Comparison of ENCODE assay signal across 22 mouse cellular contexts in the genomic region with DNA sequence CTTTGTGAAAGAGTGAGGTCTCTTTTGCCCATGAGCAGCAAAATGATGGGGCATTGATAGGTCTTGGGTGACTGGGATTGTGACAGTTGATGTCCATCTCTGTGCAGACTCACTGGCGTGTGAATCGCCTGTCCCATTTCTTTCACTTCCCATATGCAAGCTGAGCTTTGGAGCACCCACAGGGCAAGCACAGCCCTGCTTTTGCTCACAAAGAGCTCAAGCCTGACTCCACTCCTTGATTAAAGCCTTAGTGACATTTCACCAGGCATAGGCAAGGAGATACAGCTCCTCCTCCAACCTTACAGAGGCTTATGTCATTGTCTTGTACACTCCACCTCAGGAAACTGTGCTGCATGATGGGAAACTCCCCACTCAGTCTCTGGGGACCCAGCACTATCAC.
"Had no signal": no experiment of that assay in that cellular context is flagged by ENCODE, and none has a peak within 500 bp of the region (broad histone marks: within the 10 kb centered on the region; RNA-seq: fewer than 3 reads in every experiment).

No protein-coding gene starts in this region.

- H3K4me3 ChIP-seq: liver, embryonic 13.5 days; liver, embryonic 15.5 days; lung, embryonic 15.5 days; megakaryocyte, embryonic 14.5 days; midbrain, embryonic 13.5 days; myocyte; neural tube, embryonic 13.5 days; neural tube, embryonic 15.5 days; stomach, embryonic 15.5 days had no signal

- H3K4me2 ChIP-seq: liver, embryonic 13.5 days; liver, embryonic 15.5 days; lung, embryonic 15.5 days; midbrain, embryonic 11.5 days; midbrain, embryonic 13.5 days; neural tube, embryonic 13.5 days; neural tube, embryonic 15.5 days; stomach, embryonic 15.5 days had no signal

- H3K9ac ChIP-seq: liver, embryonic 13.5 days; liver, embryonic 15.5 days; liver, postnatal 0 days; lung, embryonic 15.5 days; midbrain, embryonic 13.5 days; neural tube, embryonic 13.5 days; neural tube, embryonic 15.5 days; stomach, embryonic 15.5 days had no signal

- DNase-seq: liver, embryonic 13.5 days; liver, postnatal 0 days; lung, adult 2 months; lung, postnatal 14 days; lung, postnatal 36 days; right cerebral cortex, postnatal 14 days; thymus, adult 2 months; thymus, postnatal 25 days; thymus, postnatal 4 days had no signal

- H3K9me3 ChIP-seq: liver, embryonic 13.5 days; liver, embryonic 15.5 days; lung, embryonic 15.5 days; megakaryocyte, embryonic 14.5 days; neural tube, embryonic 13.5 days; neural tube, embryonic 15.5 days; stomach, embryonic 15.5 days had no signal

- H3K27ac ChIP-seq: liver, embryonic 13.5 days; liver, embryonic 15.5 days; lung, embryonic 15.5 days; macrophage; midbrain, embryonic 13.5 days; neural tube, embryonic 13.5 days; neural tube, embryonic 15.5 days; stomach, embryonic 15.5 days; stomach, postnatal 0 days had no signal

- H3K27me3 ChIP-seq: liver, embryonic 13.5 days; liver, embryonic 15.5 days; lung, embryonic 15.5 days; megakaryocyte, embryonic 14.5 days; neural tube, embryonic 13.5 days; neural tube, embryonic 15.5 days; stomach, embryonic 15.5 days had no signal

- H3K4me1 ChIP-seq: liver, embryonic 13.5 days; liver, embryonic 15.5 days; lung, embryonic 15.5 days; megakaryocyte, embryonic 14.5 days; midbrain, embryonic 13.5 days; neural tube, embryonic 13.5 days; neural tube, embryonic 15.5 days; stomach, embryonic 15.5 days had no signal

- H3K36me3 ChIP-seq: liver, embryonic 13.5 days; liver, embryonic 15.5 days; lung, embryonic 15.5 days; midbrain, embryonic 13.5 days; neural tube, embryonic 13.5 days; neural tube, embryonic 15.5 days; stomach, embryonic 15.5 days had no signal

- ATAC-seq: liver, postnatal 0 days; lung, postnatal 0 days; midbrain, embryonic 13.5 days; midbrain, embryonic 16.5 days had no signal
